Mouse (Mus musculus) myocyte (in vitro differentiated cells): ENCODE measurements around the gene Nectin1.

Source experiments
- MAX ChIP-seq: IDR thresholded peaks from one replicate; pipeline ENCODE4 v1.6.1; 2011; ENCODE audit warnings: low read depth, mild to moderate bottlenecking, control low read depth
- MYOG ChIP-seq, 3 experiments: IDR thresholded peaks; one replicate each; pipeline ENCODE4 v1.6.1; 2011; ENCODE audit warnings: control low read depth in 2 of 3, low read depth in 2 of 3, mild to moderate bottlenecking in 2 of 3; ENCODE audit not compliant: insufficient read length in 2 of 3, control insufficient read depth in 1 of 3, insufficient read depth in 1 of 3
- POLR2A ChIP-seq: IDR thresholded peaks from one replicate; pipeline ENCODE4 v1.6.1; 2011; ENCODE audit warnings: low read depth, mild to moderate bottlenecking, control low read depth, moderate library complexity; ENCODE audit not compliant: insufficient read length

DNA sequence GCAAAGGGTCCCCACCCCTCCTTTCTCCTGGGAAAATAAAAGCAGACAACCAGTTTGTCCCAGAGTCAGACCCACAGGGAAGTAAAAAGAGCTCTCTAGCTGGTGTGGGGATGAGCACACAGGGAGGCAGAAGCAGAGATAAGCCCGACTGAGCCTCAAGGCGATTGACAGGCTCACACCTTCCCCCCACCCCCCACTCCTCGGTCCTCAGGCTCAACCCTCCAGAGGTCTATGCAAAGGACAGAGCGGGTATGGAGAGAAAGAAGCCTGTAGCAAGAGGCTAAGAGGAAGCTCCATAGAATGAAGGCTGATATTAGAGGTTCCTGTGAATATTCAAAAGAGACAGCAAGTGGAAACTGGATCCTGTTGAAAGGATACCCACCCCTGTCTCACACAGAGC lies 19.7 kb upstream of the Nectin1 start:
- no peak for TF ChIP-seq MYOG (IDR thresholded peaks at IDR 0.05; ENCODE audit: control insufficient read depth in 1 of 3, insufficient read depth in 1 of 3, insufficient read length in 2 of 3, low read depth in 2 of 3)
- no peak for TF ChIP-seq POLR2A
- TF ChIP-seq MAX = no peak
